Mouse (Mus musculus): ENCODE data around the gene Plgrkt. TPM values are rescaled to one million over a fixed set of nuclear protein-coding genes. Genes with fewer than 3 reads are reported as not detected.

Plgrkt gene
- polyA plus RNA-seq, 1 experiment = 65.1 TPM

- Histone ChIP-seq H3K4me3 (ENCODE audit: insufficient read depth, low read length) (peak overlapping the region; percentile 73), H3K4me1 (ENCODE audit: control insufficient read depth, insufficient read depth, low read length) (no peaks in the 10 kb centered on the region; the same call in 1 of the 2 replicates), H3K27ac (ENCODE audit: insufficient read depth, low read length) (no peak overlapping the region)
- TF ChIP-seq POLR2A (IDR thresholded peaks at IDR 0.05; ENCODE audit: low read depth, low read length) = peak; percentile 87
- no peak for TF ChIP-seq CTCF (IDR thresholded peaks at IDR 0.05; ENCODE audit: borderline replicate concordance, insufficient read depth, low read length)
These were observed 5.6 kb downstream of the Plgrkt start for GRCm38 (mm10) chr19:29361468-29362130.

- Histone ChIP-seq H3K27ac (ENCODE audit: insufficient read depth, low read length) (no peak overlapping the region), H3K4me1 (ENCODE audit: control insufficient read depth, insufficient read depth, low read length) (no peaks in the 10 kb centered on the region; the same call in 1 of the 2 replicates), H3K4me3 (ENCODE audit: insufficient read depth, low read length) (no peak overlapping the region)
- no peak for TF ChIP-seq CTCF (IDR thresholded peaks at IDR 0.05; ENCODE audit: borderline replicate concordance, insufficient read depth, low read length)
- TF ChIP-seq POLR2A (IDR thresholded peaks at IDR 0.05; ENCODE audit: low read depth, low read length) = no peak
These were observed 6.9 kb downstream of the Plgrkt start for GRCm38 (mm10) chr19:29360251-29360650.

- no peak overlapping the region for H3K4me3 ChIP-seq (ENCODE audit: insufficient read depth, low read length)
- no peak overlapping the region for H3K27ac ChIP-seq (ENCODE audit: insufficient read depth, low read length)
- no peak for TF ChIP-seq CTCF (IDR thresholded peaks at IDR 0.05; ENCODE audit: borderline replicate concordance, insufficient read depth, low read length)
- no peak for TF ChIP-seq POLR2A (IDR thresholded peaks at IDR 0.05; ENCODE audit: low read depth, low read length)
- H3K4me1 ChIP-seq (ENCODE audit: control insufficient read depth, insufficient read depth, low read length) = no peaks in the 10 kb centered on the region
These were observed 10.9 kb downstream of the Plgrkt start for GRCm38 (mm10) chr19:29356281-29356680.

- H3K27ac ChIP-seq (ENCODE audit: insufficient read depth, low read length) = no peak overlapping the region
These were observed 12.0 kb downstream of the Plgrkt start for GRCm38 (mm10) chr19:29354895-29355877.

GRCm38 (mm10) chr19:29350991-29351390 lies 16.2 kb downstream of the Plgrkt start:
- no peak overlapping the region; the same call in 1 of the 2 replicates for H3K27ac ChIP-seq (ENCODE audit: insufficient read depth, low read length)
- TF ChIP-seq POLR2A (IDR thresholded peaks at IDR 0.05; ENCODE audit: low read depth, low read length) (no peak), CTCF (IDR thresholded peaks at IDR 0.05; ENCODE audit: borderline replicate concordance, insufficient read depth, low read length) (no peak)
- H3K4me3 ChIP-seq (ENCODE audit: insufficient read depth, low read length) = no peak overlapping the region
- no peaks in the 10 kb centered on the region for H3K4me1 ChIP-seq (ENCODE audit: control insufficient read depth, insufficient read depth, low read length)

More at GRCm38 (mm10) chr19:29354895-29355877, 12.0 kb downstream of the Plgrkt start:
- TF ChIP-seq CTCF (IDR thresholded peaks at IDR 0.05; ENCODE audit: borderline replicate concordance, insufficient read depth, low read length) = peak; percentile 96
- TF ChIP-seq POLR2A (IDR thresholded peaks at IDR 0.05; ENCODE audit: low read depth, low read length) = no peak
- H3K4me3 ChIP-seq (ENCODE audit: insufficient read depth, low read length) = no peak overlapping the region; the same call in 1 of the 2 replicates
- H3K4me1 ChIP-seq (ENCODE audit: control insufficient read depth, insufficient read depth, low read length) = no peaks in the 10 kb centered on the region

GRCm38 (mm10) chr19:29345636-29346035 lies 21.6 kb downstream of the Plgrkt start:
- no peak overlapping the region for H3K4me3 ChIP-seq (ENCODE audit: insufficient read depth, low read length)
- TF ChIP-seq CTCF (IDR thresholded peaks at IDR 0.05; ENCODE audit: borderline replicate concordance, insufficient read depth, low read length) (no peak), POLR2A (IDR thresholded peaks at IDR 0.05; ENCODE audit: low read depth, low read length) (no peak)
- H3K27ac ChIP-seq (ENCODE audit: insufficient read depth, low read length) = no peak overlapping the region
- no peaks in the 10 kb centered on the region for H3K4me1 ChIP-seq (ENCODE audit: control insufficient read depth, insufficient read depth, low read length)

GRCm38 (mm10) chr19:29344868-29345267 lies 22.3 kb downstream of the Plgrkt start:
- no peaks in the 10 kb centered on the region for H3K4me1 ChIP-seq (ENCODE audit: control insufficient read depth, insufficient read depth, low read length)
- no peak overlapping the region for H3K4me3 ChIP-seq (ENCODE audit: insufficient read depth, low read length)
- H3K27ac ChIP-seq (ENCODE audit: insufficient read depth, low read length) = no peak overlapping the region
- TF ChIP-seq POLR2A (IDR thresholded peaks at IDR 0.05; ENCODE audit: low read depth, low read length) = no peak

GRCm38 (mm10) chr19:29342281-29342680 lies 24.9 kb downstream of the Plgrkt start:
- TF ChIP-seq POLR2A (IDR thresholded peaks at IDR 0.05; ENCODE audit: low read depth, low read length) = no peak
- TF ChIP-seq CTCF (IDR thresholded peaks at IDR 0.05; ENCODE audit: borderline replicate concordance, insufficient read depth, low read length) = no peak
- Histone ChIP-seq H3K27ac (ENCODE audit: insufficient read depth, low read length) (no peak overlapping the region), H3K4me3 (ENCODE audit: insufficient read depth, low read length) (no peak overlapping the region), H3K4me1 (ENCODE audit: control insufficient read depth, insufficient read depth, low read length) (no peaks in the 10 kb centered on the region)

GRCm38 (mm10) chr19:29341029-29341428 lies 26.2 kb downstream of the Plgrkt start:
- Histone ChIP-seq H3K27ac (ENCODE audit: insufficient read depth, low read length) (no peak overlapping the region), H3K4me1 (ENCODE audit: control insufficient read depth, insufficient read depth, low read length) (no peaks in the 10 kb centered on the region), H3K4me3 (ENCODE audit: insufficient read depth, low read length) (no peak overlapping the region)
- no peak for TF ChIP-seq CTCF (IDR thresholded peaks at IDR 0.05; ENCODE audit: borderline replicate concordance, insufficient read depth, low read length)
- no peak for TF ChIP-seq POLR2A (IDR thresholded peaks at IDR 0.05; ENCODE audit: low read depth, low read length)

- TF ChIP-seq POLR2A (IDR thresholded peaks at IDR 0.05; ENCODE audit: low read depth, low read length) (no peak), CTCF (IDR thresholded peaks at IDR 0.05; ENCODE audit: borderline replicate concordance, insufficient read depth, low read length) (no peak)
- Histone ChIP-seq H3K4me1 (ENCODE audit: control insufficient read depth, insufficient read depth, low read length) (no peaks in the 10 kb centered on the region), H3K27ac (ENCODE audit: insufficient read depth, low read length) (no peak overlapping the region), H3K4me3 (ENCODE audit: insufficient read depth, low read length) (no peak overlapping the region)
These were observed 30.6 kb downstream of the Plgrkt start for GRCm38 (mm10) chr19:29336624-29337023.
